Mouse (Mus musculus): Measurements from ENCODE around the gene Hjurp.

The Hjurp gene

DNA sequence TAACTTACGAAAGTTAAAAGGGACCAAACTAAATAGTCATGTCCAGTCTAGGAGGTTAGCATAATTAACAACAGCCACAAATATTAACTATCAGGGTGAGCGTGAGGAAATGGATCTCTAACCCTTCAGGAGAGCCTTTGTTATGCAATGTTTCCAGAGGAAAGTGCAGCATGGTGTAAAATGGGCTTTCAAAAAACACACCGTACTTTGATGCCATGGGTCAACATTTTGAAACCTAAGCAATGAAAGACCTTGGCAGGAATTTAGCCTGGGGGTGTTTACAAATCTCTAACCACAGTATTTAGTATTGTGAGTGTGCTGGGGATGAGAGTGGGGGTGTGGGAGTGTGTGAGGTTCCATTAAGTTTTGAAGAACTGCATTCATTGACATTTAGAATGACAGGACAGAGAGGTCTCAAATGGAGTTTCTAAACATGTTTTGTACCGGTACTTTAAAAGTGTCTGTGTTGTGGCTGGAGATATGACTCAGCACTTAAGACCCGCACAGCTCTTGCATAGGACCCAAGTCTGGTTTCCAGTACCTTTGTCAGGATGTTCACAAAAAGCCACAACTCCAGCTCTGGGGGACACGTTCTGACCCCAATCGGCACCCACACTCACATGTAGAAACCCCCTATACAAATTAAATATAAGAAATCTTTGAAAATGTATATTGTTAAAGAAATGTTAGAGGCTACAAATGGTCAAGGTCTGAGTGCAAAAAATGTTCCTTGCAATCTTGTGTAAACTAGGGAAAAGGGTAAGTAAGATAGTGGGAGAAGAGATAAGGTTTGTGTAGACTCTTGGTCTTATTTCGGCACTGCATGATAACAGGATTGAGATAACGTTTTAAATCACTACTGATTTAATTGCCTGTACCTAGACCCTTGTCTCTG is 1.9 kb upstream of the Hjurp start:
- DNase-seq, result no peak

DNA sequence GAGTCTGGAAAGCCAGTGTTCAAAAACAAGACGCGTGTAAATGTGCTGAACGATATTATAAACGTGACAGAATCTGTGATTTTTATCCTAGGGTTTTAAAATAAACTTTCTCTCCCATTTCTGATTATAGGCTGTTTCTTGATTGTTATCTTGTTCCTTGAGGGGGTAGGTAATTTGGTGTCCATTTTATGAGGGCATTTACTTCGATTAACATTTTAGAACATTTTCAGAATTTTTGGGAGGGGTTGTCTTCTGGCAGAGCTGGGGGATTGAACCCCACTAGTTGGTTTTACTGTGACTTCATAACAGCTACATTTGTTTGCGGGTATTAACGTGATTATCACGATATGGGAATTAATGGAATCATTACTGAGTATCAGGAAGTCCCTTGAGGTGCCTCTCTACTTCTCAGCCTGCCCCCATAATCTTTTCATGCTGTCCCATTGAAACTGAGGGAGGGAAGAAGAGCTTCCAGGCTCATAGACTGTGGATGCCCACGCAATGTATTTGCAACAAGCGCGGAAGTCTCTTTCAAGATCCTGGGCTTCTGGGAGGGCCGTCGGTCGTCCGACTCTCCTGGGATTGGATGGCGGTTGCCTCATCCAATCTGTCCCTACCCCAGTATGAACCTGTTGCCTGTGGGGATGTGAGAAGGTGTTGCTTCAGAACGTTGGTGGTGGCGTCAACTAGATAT is 532 bp upstream of the Hjurp start:
- DNase-seq, result no peak

DNA sequence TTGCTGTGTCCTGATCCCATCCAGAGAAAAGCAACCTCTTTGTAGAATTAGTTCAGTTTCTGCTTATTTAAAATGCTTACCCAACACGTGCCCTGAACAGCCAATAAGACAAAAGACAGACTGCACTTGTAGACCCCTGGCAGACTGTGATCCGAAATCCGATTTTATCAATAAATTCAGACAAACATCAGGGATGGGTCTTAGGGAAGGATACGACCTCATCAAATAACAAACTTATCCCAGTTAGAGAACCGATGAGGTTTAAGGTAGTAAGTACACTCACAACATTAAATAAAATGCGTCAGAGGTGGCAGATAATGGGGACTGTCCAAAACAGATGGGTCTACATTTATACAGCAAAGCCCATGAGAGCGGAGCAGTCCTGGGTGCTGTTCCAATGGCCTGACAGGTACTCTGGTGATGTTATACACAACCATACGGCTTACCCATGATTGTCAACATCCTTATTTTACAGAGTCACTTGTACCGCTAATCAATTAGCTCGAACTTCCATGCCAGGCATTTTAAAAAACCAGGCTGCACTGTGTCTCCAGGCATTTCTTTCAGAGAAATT is 822 bp downstream of the Hjurp start:
- DNase-seq, result no peak

DNA sequence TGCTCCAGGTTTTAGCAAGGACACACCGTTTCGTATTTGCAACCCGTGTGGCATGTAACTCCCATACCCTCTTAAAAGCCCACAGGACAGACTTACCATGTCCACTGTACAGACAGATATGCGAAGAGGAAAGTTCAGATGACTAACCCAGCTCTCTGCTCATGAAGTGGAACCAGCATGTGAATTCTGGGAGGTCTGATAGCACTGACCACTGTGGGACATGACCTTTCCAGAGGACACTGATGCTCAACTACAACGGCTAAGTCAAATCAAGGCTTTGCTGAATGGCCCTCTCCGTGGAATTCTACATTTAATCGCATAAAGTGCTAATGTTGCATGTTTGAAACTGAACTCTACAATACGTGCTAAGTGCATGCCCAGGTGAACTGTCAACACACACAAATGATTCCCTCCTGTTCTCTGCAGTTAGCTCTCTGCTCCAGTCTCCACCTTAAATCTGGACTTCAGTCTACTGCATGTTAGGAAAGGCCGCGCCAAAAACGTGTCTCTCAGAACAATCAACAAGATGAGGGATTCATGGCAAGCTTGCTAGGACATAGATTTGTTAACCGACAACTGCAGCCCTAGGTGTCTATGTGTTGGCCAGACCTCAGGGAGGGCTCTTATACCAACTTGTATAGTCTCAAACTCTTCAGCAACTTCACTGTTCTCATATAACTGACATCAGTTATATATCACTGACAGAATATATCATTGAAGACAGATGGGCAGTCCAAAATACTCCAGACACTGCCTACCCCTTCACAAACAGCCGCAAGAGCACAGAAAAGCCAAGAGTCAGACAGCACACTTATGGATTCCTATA is 1.5 kb downstream of the Hjurp start:
- DNase-seq, result no peak

DNA sequence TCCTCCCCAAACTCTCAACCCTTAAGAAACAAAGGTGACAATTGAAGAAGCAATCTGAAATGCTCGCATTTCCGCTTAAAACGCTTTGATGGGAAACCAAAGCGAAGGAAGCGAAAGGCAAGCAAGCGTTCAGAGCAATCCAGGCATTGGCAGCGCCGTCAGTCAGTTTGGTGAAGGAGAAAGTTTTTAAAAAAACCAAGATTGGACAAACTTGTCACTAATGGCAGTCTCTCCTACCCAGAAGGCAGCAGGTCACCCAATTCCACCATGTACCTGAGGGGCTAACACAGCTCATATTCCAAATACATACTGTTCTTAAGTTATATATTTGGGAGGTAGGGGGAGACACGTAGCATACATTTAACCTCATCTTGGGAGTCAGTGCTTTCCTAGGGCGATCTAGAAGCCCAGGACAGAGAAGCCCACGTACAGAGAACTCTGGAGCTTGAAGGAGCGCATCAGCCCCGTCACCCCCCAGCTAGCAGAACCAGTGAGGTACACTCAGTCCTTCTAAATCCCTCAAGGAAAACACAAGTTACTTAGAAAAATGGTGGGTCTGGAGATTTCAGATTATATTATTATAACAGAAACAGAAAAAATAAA is 2.3 kb downstream of the Hjurp start:
- DNase-seq, result no peak

DNA sequence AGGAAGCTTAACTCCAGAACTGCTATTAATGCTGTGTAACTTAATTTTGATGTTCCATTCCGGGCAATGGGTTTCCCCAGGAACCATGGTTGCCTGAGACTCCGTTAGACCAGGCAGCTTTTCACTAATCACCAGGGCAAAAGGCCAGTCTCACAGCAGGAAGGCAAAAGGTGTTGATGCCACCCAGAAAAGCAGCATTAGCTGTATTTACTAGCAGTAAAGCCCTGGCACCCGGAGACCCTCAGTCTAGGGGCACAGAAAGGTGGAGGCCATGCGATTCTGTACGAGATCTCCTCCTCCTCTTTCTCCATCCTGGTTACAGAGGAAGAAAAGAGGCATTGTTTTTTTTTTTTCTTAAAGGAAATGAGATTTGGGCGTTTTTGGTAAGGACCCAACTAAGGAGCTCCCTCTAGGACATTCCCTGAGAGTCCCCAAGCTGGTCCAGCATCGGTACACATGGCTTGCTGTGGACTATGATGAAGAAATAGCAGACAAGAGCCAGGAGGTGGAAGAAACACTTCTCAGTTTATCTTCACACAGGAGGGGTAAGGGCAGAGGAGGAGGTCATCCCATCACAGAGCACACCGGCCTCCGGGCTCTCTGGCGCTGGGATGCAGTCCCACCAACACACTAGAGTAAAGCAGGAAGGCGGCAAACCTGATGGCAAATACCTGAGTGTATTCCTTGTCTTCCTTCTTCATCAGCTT is 2.9 kb downstream of the Hjurp start:
- peak in 1 of 2 experiments; percentile 12 for DNase-seq

DNA sequence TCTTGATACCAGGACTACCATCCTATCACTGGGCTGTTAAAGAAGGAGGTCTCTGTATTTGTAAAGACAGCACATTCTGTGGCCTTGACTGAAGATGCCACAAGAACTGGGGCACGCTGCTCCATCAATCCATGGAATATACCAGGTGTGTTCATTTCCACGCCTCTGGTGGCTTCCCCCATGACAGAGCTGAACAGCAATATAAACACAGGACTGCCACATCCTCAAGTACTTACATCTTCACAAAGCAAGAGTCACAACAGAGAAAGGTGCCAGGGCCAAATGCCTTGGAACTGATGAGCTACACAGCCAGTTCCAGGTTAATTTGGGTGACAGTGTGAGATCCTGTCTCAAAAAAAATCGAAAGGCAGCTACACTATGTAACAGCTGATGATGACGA is 3.6 kb downstream of the Hjurp start:
- DNase-seq, result peak in 1 of 2 experiments; percentile 7

DNA sequence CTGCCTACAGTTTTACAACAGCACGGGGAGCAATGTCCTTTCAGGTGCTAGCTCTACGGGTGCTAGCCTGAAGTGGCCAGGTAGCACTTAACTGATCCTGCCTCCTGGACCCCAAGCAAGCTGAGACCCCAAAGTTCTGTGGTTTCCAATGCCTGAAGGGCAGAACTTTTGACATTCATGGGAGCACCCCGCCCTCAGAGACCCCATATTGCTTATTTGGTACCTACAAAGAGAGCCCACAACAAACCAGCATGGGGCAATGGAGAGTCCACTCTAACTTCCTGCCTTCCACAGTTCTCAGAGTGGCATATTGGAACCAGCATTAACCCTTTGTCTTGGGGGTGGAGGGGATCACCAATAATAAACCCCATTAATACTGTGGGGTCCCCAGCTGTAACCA is 4.1 kb downstream of the Hjurp start:
- peak in 1 of 2 experiments; percentile 13 for DNase-seq

DNA sequence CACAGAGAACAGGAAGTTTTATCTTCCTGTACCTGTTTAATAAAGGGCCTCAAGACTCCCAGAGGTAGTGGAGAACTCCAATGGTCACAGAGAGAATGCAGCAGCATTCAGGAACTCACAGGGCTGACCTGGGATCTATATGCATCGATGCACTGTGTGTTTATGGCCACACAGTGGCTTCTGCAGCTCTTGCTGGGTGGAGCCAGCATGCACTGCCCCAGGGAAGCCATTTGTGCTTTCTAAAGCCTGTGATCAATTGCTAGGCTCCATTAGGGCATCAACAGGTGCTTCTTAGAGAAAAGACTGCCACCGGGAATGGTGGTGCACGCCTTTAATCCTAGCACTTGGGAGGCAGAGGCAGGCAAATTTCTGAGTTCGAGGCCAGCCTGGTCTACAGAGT is 4.6 kb downstream of the Hjurp start:
- DNase-seq, result peak in 1 of 2 experiments; percentile 17

DNA sequence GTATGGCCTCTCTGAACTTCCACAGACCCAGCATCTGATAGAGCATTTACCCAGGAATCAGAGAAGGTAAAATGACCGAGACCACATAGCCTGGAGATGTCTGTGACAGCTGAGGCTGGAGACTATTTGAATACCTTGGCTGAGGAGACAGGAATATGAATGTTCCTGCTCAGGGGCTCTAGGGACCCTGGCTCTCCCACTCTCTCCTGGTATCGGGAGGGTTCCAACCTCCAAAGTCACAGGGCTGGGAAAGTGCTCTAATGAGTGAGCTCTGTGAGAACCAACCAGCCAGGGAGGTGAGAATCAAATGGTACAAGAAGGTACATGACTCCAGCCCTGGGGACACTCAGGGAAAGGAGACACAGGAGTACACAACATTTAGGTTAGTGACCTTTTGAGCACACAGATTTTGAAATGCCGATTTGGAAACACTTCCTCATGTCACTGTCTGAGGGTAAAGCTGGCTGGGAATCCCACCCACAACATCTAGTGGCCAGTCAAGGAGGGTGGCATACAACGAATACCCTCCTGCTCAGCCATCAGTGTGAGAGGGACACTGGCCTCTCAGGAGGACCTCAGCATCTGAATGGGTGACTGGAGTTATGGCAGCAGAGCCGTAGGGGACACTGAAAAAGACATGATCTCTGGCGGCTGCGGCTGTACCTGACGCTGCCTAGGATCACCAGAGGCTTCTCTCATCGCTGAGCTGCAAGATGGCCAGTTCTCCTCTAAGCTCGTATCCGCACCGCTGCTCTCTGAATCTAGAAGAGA is 7.7 kb downstream of the Hjurp start:
- peak; percentile 7 to 10 for DNase-seq

DNA sequence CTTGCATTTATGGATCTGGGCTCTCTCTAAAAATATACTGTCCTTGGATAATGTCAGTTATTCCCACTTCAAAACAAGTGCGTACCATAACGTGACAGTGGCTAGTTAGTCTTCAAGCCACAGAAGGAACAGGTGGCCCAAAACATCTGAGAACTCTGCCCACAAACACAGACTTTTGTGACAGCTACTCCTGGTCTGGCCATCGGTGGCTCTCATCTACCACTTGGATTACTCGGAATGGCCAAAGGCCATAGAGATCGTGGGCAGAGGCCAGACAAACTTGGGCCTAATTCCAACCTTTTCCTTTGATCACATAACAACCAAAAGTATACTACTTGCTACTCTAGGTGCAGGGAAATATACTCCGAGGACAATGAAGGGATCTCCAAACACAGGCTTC is 9.4 kb downstream of the Hjurp start:
- DNase-seq, result peak in 1 of 2 experiments; percentile 25

DNA sequence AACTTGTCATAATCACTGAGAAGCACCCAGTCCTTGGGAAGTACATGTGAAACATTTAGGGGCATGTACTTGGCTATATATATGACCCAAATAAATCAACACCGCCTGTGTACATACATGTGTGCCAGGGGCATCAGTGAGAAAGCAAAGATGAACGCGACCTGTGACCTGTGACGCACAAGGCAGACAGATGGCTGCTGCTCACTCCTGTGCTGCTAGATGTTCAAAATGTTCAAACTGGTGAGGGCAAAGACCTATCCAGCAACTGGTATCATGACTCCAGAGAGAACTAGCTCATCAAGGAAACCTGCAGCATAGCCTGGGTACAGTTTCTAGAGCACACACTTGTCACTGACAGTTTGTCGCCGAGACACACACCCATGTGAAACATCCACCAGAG is 9.9 kb downstream of the Hjurp start:
- DNase-seq, result peak in 1 of 2 experiments; percentile 3

DNA sequence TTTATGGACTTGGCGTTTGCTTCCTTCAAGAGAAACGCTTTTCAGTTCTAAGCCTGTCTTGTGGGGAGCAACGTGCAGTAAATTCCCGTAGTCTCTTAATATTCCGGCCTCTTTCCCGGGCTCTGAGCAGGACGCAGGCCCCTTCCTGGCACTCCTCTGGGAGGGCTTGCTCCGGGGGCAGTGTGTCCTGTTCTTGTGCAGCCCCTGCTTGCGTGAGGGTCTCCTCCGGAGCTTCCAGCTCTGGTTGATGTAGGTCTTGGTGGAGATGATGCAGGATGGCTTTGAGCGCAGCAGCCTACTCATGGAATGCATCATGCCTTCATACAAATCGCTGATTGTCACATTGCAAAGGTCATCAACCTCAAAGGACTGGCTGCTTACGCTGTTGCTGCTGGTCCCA is 11.3 kb downstream of the Hjurp start:
- peak in 1 of 2 experiments; percentile 17 for DNase-seq

DNA sequence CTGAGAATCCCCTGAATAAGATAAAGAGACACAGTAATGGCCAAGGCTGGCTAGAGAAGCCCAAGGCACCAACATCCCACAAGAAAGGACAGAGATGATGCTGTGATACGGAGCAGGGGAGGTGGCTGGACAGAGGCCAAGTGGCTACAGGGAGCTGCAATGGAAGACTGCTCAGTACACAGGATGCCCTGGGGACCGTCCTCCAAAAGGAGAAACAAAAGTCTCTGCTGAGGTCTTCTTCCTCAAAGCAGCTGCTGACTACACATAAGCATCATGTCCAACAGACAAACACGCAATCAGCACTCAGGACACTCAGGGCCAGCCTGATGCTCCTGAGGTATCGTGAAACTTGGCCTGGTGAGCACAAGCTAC is 12.6 kb downstream of the Hjurp start:
- no peak for DNase-seq

DNA sequence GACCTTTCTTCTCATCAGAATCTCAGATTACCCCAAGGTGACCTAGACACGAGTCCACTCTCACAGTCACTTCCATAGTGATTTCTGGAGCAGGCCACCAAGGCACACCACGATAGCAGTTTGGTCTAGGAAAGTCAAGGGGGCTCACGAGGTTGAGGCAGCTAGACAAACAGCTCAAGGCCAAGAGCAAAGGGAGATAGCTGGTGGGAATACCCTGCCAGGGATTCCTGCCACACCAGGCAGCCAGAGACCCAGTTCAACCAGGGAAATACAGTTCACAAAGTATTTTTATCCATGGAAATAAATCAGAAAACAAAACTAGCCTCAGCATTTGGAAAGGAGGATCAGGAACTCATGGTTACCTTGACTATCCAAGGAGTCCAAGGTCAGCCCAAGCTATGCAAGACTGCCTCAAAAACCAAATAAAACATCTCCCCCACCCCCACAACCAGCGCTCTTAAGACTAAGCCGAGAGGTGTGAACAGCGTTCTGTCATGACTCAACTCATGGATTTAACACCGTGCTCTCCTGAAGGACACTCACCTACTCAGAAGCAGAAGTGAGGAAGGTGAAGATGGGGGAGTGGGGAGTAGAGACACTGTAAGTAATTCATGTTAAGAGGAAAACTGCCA is 13.1 kb downstream of the Hjurp start:
- DNase-seq, result no peak

DNA sequence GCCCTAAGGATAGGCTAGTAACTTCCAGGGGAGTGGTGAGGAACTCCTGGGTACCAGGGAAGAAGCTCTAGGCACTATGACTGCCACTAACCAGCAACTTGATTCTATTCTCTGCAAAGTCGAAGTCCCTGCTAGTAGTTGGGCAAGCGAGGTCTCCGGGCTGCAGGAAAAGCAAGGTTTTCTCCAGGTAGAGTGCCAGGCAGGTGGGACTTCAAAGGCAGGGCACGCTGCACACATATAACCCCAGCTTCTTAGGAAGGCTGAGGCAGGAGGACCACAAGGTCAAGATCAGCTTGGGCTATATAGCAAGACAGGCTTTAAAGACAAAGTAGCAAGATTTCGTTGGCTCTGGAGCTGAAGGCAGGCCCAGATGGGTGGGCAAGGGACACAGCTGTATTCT is 13.7 kb downstream of the Hjurp start:
- DNase-seq, result peak in 1 of 2 experiments; percentile 21

DNA sequence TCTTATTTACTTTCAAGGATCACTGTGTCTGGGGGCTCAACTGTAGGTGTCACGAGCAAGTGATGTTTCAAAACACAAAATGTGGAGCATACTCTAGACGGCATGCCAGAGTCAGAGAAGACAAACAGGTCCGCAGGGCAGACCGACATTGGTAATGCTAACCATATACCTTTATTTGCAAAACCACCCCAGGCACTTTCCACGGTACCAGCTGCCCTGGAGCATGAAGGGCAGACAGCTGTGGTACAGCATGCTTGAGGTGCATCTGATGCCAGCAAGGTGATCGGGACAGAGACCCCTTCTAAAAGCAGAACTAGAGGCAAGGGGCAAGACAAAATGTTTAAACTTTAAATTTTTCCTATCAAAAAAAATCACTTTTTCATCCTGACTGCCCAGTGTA is 14.5 kb downstream of the Hjurp start:
- DNase-seq, result no peak

DNA sequence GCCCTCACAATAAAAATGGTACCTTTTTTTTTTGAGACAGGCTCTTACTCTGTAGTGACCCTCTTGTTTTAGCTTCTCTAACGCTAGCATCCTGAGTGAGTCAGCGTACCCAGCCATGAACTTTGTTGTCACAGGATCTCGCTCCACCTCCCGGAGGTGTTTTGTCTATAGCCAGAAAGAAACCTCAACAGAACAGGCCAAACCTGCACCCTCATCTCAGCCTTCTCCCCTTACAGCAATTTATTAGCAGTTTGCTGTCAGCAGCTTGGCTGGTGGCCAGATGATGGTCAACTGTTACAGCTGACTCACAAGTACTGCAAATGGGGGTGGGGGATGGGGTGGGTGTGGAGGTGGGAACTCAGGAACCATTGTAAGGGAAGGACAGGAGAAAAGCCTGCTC is 15.2 kb downstream of the Hjurp start:
- peak in 1 of 2 experiments; percentile 25 for DNase-seq

DNA sequence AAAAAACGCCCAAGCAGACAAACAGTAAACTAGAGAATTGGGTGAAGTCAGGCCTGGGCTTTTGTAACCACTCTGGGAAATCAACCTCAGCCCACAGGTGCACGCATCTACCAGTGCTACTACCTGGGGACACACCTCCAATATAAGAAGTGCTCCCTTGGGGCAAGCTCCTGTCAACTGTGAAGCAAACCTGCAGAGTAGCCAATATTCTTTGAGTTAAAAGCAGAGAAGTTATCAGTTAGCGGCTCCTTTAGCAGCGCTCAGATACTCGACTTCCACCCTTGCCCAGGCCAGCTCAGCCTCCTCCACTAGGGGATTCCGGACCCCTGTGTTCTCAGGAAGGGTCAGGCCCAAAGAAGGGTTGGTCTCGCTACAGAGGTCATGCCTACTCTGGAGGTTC is 15.7 kb downstream of the Hjurp start:
- DNase-seq, result no peak

DNA sequence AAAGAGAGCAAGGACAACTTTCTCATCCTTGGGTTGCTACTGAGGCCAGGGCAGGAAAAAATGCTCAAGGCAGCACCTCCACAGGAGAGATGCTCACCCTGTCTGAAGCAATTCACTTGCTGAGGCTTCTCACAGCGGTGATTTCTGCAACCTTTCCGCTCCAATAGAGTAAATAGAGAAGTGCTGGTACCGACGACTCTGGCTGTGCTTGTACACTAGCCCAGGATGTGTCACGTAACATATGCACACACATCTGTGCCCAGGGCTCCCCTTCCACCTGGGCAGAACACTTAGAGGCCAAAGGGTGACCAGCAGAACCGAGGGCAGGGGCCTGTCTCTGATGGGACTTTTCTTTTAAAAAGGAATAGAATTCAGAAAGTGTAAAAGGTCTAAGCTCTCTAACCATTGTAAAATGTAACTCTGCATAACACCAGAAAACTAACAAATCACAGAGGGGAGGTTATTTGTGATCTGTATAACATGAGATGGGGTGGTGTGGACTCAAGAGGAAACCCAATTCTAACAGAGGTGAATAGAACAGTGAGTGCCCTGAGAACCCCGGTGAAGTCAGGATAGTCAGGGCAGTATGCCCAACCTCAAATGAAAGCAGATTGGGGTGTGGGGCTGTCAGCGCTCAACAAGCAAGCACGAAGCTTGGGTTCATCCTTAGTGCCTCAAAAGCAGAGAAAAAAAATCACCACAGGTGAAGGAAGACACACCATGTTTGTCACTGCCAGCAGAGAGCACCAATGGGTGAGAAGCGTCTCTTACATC is 16.6 kb downstream of the Hjurp start:
- no peak for DNase-seq
